Mouse (Mus musculus): ENCODE data around the gene Nipsnap2.
A peak's percentile ranks its signal among the peaks of the same experiment; 100 is the strongest.
"Not testable (repeated sequence)": the region's sequence is repeated elsewhere in the genome, so short reads cannot be mapped to it uniquely, and the experiment has no call there.

Gene Nipsnap2

DNA sequence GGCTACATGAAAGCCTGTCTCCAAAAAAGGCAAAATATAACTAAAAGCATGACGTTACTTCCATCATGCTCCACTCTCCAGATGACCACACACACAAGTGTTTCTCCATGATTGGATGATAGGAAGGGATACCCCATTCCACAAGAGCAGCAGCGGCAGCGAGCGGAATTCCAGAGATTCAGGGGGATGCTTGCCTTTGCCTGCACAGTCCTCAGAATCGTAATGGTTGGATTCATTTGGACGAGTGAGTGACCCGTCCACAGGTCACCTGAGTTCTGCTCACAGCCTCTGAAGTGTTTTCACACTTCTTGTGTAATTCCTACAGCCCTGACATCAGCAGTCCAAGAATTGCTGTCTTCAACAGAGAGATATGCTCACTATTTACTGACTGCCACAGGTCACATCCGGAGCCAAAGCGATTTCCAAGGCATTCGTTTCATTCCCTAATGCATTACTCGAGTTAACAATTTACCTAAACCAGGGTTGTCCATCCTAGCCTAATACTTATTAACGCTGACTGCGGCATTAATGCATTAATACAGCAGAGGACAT lies 35.1 kb downstream of the Nipsnap2 start:
- no peak for DNase-seq (ENCODE audit: low read depth, low spot score)

DNA sequence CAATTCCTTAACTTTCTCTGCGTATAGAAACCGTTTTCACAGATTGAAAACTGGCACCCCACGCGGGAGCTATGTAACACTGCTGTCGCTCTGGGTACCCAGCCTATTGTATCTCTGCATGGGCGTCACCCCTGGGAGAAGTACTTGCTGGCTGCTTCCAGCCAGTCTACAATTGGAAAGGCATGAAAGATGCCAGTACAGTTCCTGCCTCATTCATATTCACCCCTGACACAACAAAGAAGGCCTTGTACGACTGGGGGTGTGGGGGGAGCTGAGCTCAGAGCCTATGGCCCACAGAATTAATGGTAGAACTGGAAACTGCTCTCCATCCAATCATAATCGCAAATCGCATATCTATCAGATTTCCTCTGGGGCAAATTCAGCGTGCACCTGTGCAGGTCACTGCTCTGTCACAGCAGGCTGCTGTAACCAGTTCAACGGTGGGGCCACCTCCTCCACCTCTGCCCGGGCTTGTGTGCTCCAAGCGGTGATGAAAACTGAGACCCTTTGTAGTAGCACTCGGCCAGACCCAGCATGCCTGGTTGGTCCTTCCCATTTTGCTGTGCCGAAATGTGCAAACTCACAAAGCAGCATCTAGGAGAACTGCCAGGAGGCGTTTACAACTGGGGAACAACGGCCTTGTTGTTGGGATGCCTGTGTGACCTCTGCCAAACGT lies 37.1 kb downstream of the Nipsnap2 start:
- peak; percentile 93 for DNase-seq (ENCODE audit: low read depth, low spot score)

DNA sequence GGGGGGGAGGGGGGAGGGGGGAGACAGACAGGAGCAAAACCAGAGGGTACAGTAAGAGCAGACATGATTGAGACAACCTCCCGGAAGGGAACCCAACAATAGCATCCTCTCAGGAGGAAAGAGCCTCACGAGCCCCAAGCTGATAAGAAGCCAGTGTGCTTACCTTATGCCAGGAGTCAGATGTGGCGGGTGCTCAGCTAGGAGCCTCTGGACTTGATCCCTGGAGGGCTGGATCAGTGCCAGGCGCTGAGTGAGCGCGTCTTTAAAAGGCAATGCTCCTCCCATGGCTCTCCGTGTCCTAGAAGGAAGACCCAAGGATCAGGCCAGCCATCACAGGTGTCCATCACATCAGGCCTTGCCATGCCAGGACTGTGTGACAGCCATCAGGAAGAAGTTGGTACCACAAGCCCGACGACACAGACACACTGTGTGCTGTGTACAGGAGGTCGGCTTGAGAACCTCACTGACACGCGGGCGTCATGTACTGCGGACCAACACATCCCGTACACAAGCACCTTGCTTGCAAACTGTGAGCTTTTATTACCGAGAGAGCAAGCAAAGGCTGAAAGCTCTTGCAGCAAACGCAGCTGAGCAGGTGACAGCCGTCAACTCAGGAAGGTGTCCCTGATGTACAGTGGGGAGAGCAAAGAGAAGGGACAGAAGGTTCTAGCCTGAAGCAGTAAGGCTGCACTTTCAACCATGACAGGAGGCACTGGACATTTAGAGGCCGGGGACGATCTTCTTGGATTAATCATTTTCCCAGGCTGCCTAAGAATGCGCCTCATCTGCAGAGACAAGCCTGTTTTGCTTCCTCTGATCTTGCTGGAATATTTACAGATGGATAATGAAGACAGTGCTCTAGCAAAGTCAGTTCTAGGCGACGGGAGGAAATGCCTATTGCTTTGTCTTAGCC lies 45.8 kb downstream of the Nipsnap2 start:
- peak; percentile 15 for DNase-seq (ENCODE audit: low read depth, low spot score)

DNA sequence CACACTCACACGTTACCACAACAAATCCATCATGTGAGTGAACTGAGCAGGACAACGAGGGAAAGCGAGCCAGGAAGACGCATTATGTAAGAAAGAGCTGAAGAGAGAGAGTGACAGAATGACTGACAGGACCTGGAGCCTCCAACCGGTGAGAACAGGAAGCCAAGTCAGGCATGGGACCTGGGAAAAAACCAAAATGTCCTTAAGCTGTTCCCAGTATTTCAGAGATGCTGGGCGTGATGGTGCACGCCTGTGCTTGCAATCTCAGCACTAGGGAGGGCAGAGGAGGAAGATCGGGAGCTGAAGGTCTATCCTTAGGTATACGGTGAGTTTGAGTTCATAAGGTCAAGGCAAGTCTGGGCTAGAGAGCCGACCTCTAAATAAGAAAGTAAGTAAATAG lies 47.6 kb downstream of the Nipsnap2 start:
- DNase-seq (ENCODE audit: low read depth, low spot score): no peak

DNA sequence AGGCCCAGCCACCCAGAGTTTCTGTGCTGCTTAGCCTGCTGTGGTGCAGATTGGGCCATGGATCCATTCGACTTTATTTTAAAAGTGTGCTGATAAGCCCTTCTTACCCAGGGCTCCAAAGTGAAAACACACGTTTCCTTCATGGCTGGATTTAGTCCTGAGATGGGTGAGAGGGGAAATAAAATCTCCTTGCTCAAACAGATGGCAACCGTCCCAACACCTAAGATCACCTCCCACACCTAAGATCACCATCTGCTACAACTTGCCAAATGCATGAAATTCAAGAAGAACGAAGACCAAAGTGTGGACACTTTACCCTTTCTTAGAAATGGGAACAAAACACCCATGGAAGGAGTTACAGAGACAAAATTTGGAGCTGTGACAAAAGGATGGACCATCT lies 48.5 kb downstream of the Nipsnap2 start:
- DNase-seq (ENCODE audit: low read depth, low spot score): peak; percentile 29

DNA sequence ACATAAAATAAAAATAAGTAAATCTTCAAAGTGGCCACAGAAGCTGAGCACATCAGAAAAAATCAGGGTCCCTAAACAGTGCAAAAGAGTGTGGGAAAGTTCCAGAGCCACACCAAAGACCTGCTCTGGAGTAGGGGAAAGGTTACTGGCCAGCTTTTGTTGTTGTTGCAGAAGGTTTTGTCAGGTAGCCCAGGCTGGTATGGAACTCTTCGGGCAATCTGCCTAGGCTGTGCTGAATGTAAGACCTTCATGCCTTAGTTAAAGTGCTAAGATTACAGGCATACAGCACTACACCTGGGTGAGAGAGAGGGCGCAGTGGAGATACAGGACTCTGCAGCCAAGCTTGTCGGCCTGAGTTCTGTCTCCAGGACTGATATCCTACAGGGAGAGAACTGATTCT lies 49.8 kb downstream of the Nipsnap2 start:
- DNase-seq (ENCODE audit: low read depth, low spot score): no peak

DNA sequence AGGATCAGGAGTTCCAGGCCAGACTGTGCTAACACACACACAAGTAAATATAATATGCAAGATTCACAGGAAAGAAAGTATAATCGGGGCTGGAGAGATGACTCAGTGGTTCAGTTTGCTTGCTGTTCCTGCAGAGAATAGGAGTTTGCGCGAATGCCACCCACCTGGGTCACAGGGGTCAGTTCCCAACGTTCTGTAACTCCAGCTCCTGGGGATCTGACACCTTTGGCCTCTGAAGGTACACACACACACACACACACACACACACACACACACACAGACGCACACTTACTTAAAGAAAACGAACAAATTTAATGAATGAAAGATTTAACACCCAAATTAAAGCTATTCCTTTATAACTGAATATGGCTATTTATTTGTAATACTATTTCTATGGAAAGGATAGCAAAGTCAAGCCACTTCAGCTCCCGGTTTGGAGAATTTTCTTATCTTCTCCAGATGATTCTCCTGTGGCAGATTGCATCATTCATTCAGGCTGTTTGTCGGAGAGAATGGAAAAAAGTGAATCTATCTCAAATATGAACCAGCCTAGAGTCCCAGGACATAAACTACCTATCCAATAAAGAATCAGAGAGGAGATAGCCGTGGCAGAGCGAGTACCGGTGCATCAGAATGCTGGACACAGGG lies 53.6 kb downstream of the Nipsnap2 start:
- DNase-seq (ENCODE audit: low read depth, low spot score): peak; percentile 16

DNA sequence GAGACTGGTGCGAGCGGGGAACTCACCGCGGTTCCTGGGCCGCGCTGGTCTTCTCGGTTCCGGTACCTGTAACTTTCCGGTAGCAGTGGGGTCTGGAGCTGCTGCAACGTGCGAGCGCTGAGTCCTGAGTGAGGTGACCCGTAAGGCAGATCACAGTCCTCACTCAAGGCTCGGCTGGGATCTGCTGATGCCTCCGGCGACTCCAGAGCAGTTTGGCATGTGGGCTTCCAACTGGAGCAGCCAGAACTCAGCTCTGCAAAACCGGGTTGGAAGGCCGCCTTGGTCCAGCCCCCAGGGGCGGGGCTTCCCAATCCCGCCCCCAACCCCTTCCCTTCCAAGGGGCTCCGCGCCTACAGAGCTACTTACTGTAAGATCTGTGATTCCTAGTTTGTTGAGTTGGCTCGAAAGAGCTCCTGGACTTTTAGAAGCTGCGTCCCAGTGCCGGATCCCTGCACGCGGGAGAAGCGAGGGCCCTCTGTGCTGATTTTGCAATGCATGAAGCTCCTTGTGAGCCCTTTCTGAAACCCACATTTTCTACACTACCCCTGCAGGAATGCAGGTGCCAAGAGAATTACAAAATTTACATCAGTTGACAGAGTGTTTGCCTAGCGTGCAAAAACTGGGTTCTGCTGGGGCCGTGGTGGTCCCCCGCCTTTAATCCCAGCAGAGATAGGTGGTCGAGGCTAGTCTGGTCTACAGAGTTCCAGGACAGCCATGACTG lies 54.3 kb downstream of the Nipsnap2 start:
- peak; percentile 94 for DNase-seq (ENCODE audit: low read depth, low spot score)

DNA sequence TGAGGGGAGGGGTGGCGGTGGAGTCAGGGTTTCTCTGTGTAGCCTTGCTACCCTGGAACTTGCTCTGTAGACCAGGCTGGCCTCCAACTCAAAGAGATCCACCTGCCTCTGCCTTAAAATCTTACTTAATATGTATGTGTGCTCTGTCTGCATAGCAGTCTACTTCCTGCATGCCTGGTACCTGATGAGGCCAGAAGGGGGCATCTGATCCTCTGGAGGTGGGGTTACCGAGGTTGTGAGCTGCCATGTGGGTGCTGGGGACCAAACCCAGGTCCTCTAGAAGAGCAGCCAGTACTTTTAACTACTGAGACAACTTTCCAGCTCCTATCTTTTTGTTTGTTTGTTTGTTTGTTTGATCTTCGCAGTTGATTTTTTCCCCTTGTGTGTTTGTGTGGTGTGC lies 55.3 kb downstream of the Nipsnap2 start:
- DNase-seq (ENCODE audit: low read depth, low spot score): no peak

DNA sequence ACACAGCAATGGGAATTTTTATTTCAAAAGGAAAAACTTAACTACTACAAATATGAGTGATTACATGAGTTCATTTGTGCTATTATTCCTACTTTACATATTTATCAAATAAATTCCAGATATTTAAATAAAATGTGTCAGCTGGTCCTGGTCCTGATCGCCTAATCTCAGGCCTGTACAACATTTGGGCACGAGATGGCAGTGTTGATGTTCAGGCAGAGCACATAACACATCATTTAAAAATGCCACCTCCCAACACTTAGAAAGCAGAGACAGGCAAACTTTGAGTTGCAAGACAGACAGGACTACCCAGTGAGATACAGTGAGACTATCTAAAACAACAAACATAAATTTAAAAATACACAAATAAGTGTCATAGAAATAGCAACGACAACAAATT lies 57.3 kb downstream of the Nipsnap2 start:
- peak; percentile 69 for DNase-seq (ENCODE audit: low read depth, low spot score)

DNA sequence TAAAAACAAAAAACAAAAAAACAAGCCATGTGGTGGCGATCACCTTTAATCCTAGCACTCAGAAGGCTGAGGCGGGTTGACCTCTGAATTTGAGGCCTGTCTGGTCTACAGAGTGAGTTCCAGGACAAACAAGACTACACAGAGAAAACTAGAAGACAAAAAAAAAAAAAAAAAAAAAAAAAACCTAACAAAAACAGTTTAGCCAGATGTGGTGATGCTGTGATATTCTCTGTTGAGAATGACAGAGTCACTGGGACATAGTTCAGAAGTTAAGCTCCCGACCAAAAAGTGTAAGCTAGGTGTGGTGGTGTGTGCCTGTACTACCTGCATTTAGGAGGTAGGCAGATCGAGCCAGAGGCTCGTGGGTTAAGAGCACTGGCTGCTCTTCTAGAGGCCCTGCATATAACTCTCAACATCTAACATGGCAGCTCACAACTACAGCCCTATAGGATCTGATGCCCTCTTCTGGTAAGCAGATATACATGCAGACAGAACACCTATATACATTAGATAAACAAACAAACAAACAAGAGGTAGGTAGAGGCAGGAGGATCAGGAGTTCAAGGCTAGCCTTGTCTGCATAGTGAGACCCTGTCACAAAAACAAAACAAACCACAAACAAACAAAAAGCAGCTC lies 60.5 kb downstream of the Nipsnap2 start:
- no peak for DNase-seq (ENCODE audit: low read depth, low spot score)

DNA sequence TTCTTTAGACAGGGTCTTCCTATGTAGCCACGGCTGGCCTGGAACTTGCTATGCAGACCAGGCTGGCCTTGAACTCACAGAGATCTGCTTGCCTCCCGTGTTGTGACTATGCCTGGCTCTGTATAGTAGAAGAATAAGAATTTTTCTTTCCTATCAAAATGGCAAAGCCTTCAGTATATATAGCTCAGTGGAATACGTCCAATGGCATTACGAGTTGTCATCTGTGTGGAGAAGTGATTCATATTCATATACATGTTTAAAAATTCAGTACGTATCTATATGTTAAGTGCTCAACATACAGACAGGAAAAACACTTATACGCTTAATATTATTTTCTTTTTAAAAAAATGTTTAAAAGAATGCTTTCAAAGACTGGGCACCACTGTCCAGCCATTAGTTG lies 61.3 kb downstream of the Nipsnap2 start:
- peak; percentile 21 for DNase-seq (ENCODE audit: low read depth, low spot score)

DNA sequence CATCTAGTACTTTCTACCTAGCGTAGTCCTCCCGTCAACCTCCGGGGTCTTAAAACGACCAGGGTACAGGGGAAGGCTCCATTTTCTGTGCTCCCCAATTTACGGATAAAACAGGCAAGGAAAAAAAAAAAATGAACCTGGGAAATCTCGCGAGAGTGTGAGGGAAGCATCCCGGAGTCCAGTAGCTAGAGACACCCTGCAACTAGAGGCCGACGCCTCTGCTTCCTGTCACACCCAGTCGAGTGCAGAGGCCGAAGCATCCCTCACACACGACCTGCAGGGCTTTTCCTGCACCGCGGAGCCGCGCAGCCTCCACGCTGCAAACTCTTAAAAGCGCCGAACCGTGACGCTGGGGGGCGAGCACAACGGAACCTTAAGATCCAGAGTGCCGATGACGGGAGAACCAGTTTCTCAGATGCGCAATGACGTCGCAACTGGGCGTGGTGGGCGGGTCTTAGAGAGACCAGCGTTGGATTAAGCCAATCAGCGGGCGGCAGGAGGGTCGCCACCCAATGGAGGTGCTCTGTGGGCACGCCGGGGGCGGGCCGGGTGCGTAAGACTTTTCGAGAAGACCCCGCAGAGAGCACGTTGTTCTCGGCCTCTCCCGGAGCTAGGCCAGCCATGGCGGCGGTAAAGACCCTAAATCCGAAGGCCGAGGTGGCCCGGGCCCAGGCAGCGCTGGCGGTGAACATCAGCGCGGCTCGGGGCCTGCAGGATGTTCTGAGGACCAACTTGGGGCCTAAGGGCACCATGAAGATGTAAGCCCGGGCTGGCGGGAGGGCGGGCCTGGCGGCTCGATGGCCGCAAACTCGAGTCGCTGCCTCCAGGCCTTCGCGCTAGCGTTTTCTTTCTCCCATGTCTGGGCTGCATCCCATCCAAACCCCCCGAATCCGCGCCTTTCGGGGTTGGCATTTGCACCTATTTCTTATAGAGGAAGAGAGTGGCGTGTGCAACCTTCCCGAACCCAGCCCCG lies 62.2 kb downstream of the Nipsnap2 start, which contains the start of gene Psph:
TSS of gene Psph (minus strand) at position 632 of the 973 bp plus-strand sequence.
- peak; percentile 100 for DNase-seq (ENCODE audit: low read depth, low spot score)

DNA sequence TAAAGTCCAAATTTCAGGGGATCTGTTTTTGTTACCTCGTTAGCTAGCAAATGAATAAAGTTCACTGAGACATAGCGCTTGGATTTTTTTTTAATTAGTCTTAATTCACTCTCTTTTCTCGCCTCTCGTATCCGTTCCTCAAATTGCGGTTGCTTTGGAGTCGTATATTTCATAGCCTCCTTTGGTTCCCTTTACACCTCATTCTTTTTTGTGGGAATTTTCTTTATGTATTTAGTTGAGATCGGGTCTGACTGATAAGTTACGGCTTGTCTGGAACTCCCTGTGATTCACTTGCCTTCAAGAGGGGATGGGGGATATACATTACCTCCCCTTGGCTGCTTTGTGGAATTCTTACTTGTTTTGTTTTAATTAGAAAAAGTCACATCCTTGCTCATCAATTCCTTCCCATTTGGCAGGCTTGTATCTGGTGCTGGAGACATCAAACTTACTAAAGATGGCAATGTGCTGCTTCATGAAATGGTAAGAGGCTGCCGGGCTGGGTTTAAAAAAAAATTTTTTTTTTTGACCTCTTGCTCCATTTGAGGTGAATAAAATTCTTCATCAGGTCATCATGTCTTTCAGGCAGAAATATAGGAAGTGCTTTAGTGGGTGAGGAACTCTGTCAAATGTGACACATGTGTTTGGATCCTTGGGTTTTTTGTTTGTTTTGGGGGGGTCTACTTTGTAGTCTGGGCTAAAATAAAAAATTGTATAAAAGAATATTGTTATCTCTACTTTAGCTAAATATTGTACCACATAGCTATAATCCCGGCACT lies 63.1 kb downstream of the Nipsnap2 start:
- DNase-seq (ENCODE audit: low read depth, low spot score): no peak

DNA sequence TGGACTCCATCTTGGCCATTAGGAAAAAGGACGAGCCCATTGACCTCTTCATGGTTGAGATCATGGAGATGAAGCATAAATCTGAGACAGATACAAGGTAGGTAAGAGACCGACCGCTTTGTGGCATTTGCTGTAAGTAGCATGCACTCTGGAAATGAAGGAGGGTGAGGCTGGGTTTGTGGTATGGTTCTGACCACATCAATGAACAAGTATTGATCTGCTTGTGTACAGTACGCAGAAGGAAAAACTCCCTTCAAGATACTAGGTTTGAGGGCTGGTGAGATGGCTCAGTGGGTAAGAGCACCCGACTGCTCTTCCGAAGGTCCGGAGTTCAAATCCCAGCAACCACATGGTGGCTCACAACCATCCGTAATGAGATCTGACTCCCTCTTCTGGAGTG lies 65.7 kb downstream of the Nipsnap2 start:
- not testable (repeated sequence) for DNase-seq (ENCODE audit: low read depth, low spot score)

Measured in brain, adult 2 months (tissue).